Mouse (Mus musculus) Patski (cell line): Measurements from ENCODE around the gene Fmc1. TPM values are rescaled to one million over a fixed set of nuclear protein-coding genes. Genes with fewer than 3 reads are reported as not detected.
"Not testable (repeated sequence)": the region's sequence is repeated elsewhere in the genome, so short reads cannot be mapped to it uniquely, and the experiment has no call there.

Experiments
- ATAC-seq: fragments of 100-300 bp; one replicate; pipeline ENCODE4 v1.8.0; 2021
- CTCF ChIA-PET: fragments of 350-600 bp; sonication (Branson Sonifier 250); formaldehyde crosslinking; loops from one replicate; lab custom pipeline; 2022; ENCODE audit warnings: inconsistent platforms; lab: Charles Lee
- POLR2A ChIA-PET: fragments of 350-600 bp; sonication (Branson Sonifier 250); formaldehyde crosslinking; loops from one replicate; lab custom pipeline; 2022; ENCODE audit warnings: antibody characterized with exemption, inconsistent platforms; lab: Charles Lee
- DNase-seq: peaks from one replicate; pipeline ENCODE4 v3.0.0-alpha.2; 2011; ENCODE audit warnings: low read depth, low spot score
- H3K27me3 ChIP-seq: fragments of 371-371 bp; one replicate; pipeline ENCODE4 v1.5.1; 2021
- CTCF ChIP-seq: fragments of 100-300 bp; IDR thresholded peaks from one replicate; pipeline ENCODE4 v1.5.1; 2021
- in situ Hi-C: fragments of 300-500 bp; cut with MboI; formaldehyde crosslinking; loops from 3 replicates; pipeline ENCODE4 v1.11.1; 2018; ENCODE audit warnings: low pct_unique_long_range_greater_than_20kb, mixed read lengths
- polyA plus RNA-seq: library from polyadenylated mRNA; unstranded; gene quantifications from one replicate; pipeline ENCODE4 v1.2.3, GENCODE M21; 2021

Fmc1 gene
- polyA plus RNA-seq, 1 experiment from 2014 or later: 62.6 TPM

- CTCF ChIA-PET: interaction anchor here (0.6 to 3.4 kb wide), 5 partner anchors 9 to 432 kb away, joined by 3 to 21 read pairs (median 3); partner anchors contain the start of gene Luc7l2
- ATAC-seq: peak; percentile 67
- in situ Hi-C loops: loop anchor here (5.0 kb wide), 1 partner anchor 148 kb away; no protein-coding TSS in a partner anchor
- no peaks in the 10 kb centered on the region for H3K27me3 ChIP-seq
- TF ChIP-seq CTCF: no peak
- peak; percentile 56 for DNase-seq
- POLR2A ChIA-PET: interaction anchor here (1.0 to 3.2 kb wide), 3 partner anchors 15 to 20 kb away, joined by 3 to 24 read pairs (median 3); partner anchors contain the start of gene Luc7l2
These were observed 1.5 kb downstream of the Fmc1 start for GRCm38 (mm10) chr6:38534640-38535365.

GRCm38 (mm10) chr6:38535366-38535690 is 2.0 kb downstream of the Fmc1 start:
- POLR2A ChIA-PET: interaction anchor here (1.0 to 3.2 kb wide), 3 partner anchors 14 to 19 kb away, joined by 3 to 24 read pairs (median 3); partner anchors contain the start of gene Luc7l2
- CTCF ChIA-PET: interaction anchor here (0.6 to 3.4 kb wide), 4 partner anchors 8 to 21 kb away, joined by 3 to 21 read pairs (median 4); partner anchors contain the start of gene Luc7l2
- ATAC-seq (no peak), DNase-seq (no peak)
- no peaks in the 10 kb centered on the region for H3K27me3 ChIP-seq
- TF ChIP-seq CTCF: no peak
- in situ Hi-C loops: no loop called here

DNA sequence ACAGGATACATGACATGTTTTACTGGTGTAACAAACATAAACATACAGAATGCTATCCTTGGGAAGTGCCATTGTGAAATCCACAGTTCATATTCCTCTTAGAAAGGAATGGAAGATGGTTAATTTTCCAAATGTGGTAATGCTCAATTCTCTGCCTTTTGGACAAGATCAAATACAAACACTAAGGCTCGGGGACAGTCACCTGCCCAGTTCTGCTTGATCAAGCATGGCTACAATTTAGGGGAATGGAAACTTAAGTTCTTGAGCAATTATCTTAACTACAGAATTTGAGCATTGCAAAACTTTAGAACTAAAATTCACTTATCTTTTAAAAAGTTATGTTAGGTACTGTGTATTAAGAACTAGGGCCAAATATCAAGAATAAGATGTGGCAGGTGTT is 2.5 kb downstream of the Fmc1 start:
- no peaks in the 10 kb centered on the region for H3K27me3 ChIP-seq
- in situ Hi-C loops: no loop called here
- POLR2A ChIA-PET: no interaction called here
- CTCF ChIA-PET: no interaction called here
- no peak for DNase-seq
- no peak for TF ChIP-seq CTCF
- ATAC-seq: no peak

GRCm38 (mm10) chr6:38544141-38544540 is 10.8 kb downstream of the Fmc1 start:
- ATAC-seq, H3K27me3 ChIP-seq, POLR2A ChIA-PET, in situ Hi-C loops, DNase-seq: not testable (repeated sequence)
- CTCF ChIA-PET: interaction anchor here (2.2 kb wide), 1 partner anchor 13 kb away, joined by 6 read pairs; no protein-coding TSS in a partner anchor

DNA sequence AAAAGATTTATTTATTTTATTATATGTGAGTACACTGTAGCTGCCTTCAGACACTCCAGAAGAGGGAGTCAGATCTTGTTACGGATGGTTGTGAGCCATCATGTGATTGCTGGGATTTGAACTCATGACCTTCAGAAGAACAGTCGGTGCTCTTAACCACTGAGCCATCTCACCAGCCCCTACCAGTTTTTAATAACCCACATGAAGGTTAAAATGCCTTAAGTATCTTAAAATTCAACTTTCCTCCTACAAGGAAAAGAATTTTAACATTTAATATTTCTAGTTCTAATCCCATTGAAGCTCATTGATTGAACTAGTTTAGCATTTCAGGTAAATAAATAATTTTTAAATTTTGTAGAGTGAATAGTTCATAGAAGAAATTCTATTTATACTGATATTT is 13.7 kb downstream of the Fmc1 start:
- POLR2A ChIA-PET, ATAC-seq: not testable (repeated sequence)

DNA sequence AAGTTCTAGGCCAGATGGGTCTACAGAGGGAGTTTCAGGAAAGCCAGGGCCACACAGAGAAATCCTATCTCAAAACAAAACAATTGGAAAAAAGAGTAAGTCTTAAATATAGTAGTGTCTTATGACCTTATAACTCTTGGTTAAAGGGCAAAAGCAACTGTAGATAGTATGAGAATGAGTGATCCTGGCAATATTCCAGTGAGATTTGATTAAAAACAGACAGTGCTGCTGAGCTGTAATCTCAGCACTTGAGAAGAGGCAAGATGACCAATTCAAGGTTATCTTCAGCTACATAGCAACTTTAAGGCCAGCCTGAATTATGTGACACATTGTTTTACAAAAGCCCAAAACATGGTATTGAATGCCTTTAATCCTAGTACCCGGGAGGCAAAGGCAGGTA is 14.4 kb downstream of the Fmc1 start:
- no peaks in the 10 kb centered on the region for H3K27me3 ChIP-seq
- DNase-seq: no peak
- in situ Hi-C loops: no loop called here
- no peak for ATAC-seq
- ChIA-PET CTCF (no interaction called here), POLR2A (no interaction called here)
- no peak for TF ChIP-seq CTCF

More for the DNA sequence above, 13.7 kb downstream of the Fmc1 start:
- in situ Hi-C loops, CTCF ChIA-PET, H3K27me3 ChIP-seq, DNase-seq: not testable (repeated sequence)

GRCm38 (mm10) chr6:38548595-38548994 is 15.3 kb downstream of the Fmc1 start:
- H3K27me3 ChIP-seq, DNase-seq, ATAC-seq, POLR2A ChIA-PET, in situ Hi-C loops: not testable (repeated sequence)
- CTCF ChIA-PET: interaction anchor here (0.8 to 3.3 kb wide), 2 partner anchors 15 to 18 kb away, joined by 3 to 21 read pairs; partner anchors contain the start of gene Fmc1

DNA sequence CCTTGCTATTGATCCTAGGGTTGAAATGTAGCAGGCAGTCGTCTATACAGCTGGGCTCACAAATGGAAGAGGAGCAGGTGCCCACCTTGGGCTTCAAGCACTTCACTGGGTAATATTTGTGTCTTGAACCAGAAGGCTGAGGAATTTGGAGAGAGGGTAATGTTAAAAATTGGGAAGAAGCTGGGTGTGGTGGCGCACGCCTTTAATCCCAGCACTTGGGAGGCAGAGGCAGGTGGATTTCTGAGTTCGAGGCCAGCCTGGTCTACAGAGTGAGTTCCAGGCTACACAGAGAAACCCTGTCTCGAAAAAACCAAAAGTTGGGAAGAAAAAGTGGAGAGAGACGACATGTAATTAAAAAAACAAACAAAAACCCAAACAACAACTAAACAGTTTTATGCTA is 16.5 kb downstream of the Fmc1 start:
- DNase-seq, ATAC-seq, in situ Hi-C loops, H3K27me3 ChIP-seq: not testable (repeated sequence)
- POLR2A ChIA-PET: interaction anchor here (0.6 to 1.0 kb wide), 4 partner anchors 8 to 423 kb away, joined by 3 to 6 read pairs (median 3); no protein-coding TSS in a partner anchor
- CTCF ChIA-PET: interaction anchor here (1.4 to 3.3 kb wide), 2 partner anchors 16 to 19 kb away, joined by 3 to 21 read pairs; partner anchors contain the start of gene Fmc1

GRCm38 (mm10) chr6:38550250-38551061 is 17.2 kb downstream of the Fmc1 start:
- ChIA-PET CTCF (interaction anchor here (1.4 to 3.3 kb wide), 2 partner anchors 17 to 20 kb away, joined by 3 to 21 read pairs; partner anchors contain the start of gene Fmc1), POLR2A (interaction anchor here (0.6 to 1.6 kb wide), 8 partner anchors 8 to 424 kb away, joined by 3 to 24 read pairs (median 3); partner anchors contain the start of gene Fmc1)
- in situ Hi-C loops: no loop called here

More at GRCm38 (mm10) chr6:38550250-38551061, 17.2 kb downstream of the Fmc1 start:
- TF ChIP-seq CTCF: no peak
- DNase-seq (peak; percentile 31), ATAC-seq (peak; percentile 20)
- no peaks in the 10 kb centered on the region for H3K27me3 ChIP-seq
